ENCODE assay signal across 16 mouse cellular contexts in the genomic region with DNA sequence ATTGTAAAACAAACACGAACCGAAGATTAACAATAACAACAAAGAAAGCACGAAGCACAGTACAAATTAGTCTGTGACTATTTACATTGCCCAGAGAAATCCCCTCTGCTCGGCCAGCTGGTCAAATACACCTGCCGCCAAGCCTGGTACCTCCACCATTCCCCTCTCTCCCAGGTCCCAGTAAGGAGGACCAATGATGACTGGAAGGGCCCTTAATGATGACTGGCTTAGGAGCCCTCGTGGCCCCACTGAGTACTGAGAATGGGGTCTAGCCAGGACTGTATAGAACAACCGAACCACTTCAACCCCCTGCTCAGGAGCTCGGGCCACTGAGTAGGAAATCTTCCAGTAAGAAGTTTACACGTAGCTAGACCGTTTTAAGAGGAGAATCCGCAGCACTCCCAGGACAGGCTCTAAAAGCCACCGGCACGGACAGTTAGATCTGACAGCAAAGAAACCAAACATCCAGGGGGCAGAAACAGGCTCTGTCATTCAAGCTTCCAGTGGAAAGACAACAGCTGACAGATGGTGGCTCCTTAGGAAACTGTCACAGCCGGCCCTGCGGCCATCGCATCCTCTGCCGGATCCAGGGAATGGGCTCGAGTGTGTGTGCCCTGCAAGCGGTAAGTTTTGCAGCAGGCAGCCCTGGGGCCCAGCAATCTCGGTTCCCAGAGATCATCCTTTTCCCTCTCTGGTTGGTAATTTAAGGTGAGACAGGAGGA.
DNase-seq lines count a peak whose midpoint lies in the region; ATAC-seq lines count a peak whose summit lies in the region.
"Had no signal": no experiment of that assay in that cellular context is flagged by ENCODE, and none has a peak within 500 bp of the region (broad histone marks: within the 10 kb centered on the region; RNA-seq: fewer than 3 reads in every experiment).

No protein-coding gene starts in this region.

- H3K4me1 ChIP-seq in embryonic facial prominence, embryonic 12.5 days = peaks cover 4% of the 10 kb centered on the region; the same call in 1 of the 2 replicates
- H3K4me1 ChIP-seq in embryonic facial prominence, embryonic 10.5 days = peaks cover 34% of the 10 kb centered on the region
- H3K4me1 ChIP-seq in forebrain, embryonic 12.5 days = peaks cover 34% of the 10 kb centered on the region
- peaks cover 37% of the 10 kb centered on the region for H3K4me1 ChIP-seq in hindbrain, embryonic 12.5 days
- H3K4me1 ChIP-seq in midbrain, embryonic 16.5 days (ENCODE audit: control insufficient read depth, insufficient read depth, low read length) = peaks cover 19% of the 10 kb centered on the region

- no peak overlapping the region for H3K4me2 ChIP-seq in embryonic facial prominence, embryonic 12.5 days (replicated peaks)
- H3K4me2 ChIP-seq in forebrain, embryonic 12.5 days = no peak overlapping the region
- H3K4me2 ChIP-seq in hindbrain, embryonic 12.5 days (replicated peaks) = no peak overlapping the region
- H3K4me2 ChIP-seq in midbrain, embryonic 16.5 days (ENCODE audit: low read length) = no peak overlapping the region
- H3K4me2 ChIP-seq: embryonic facial prominence, embryonic 13.5 days; heart, embryonic 13.5 days; lung, embryonic 15.5 days had no signal

- no peaks in the 10 kb centered on the region for H3K27me3 ChIP-seq in embryonic facial prominence, embryonic 12.5 days
- no peaks in the 10 kb centered on the region for H3K27me3 ChIP-seq in embryonic facial prominence, embryonic 10.5 days (replicated peaks; ENCODE audit: low read depth, poor library complexity, severe bottlenecking)
- no peaks in the 10 kb centered on the region for H3K27me3 ChIP-seq in forebrain, embryonic 12.5 days
- 0 out of 2 replicates have a peak, but pooled peaks cover 4% of the 10 kb centered on the region for H3K27me3 ChIP-seq in hindbrain, embryonic 12.5 days
- no peaks in the 10 kb centered on the region for H3K27me3 ChIP-seq in midbrain, embryonic 16.5 days (ENCODE audit: control insufficient read depth, insufficient read depth, low read depth, low read length)
- H3K27me3 ChIP-seq: embryonic facial prominence, embryonic 13.5 days; heart, embryonic 13.5 days; lung, embryonic 15.5 days had no signal

- 0 out of 2 replicates have a peak, but pooled peaks have one; percentile 56 for ATAC-seq in embryonic facial prominence, embryonic 12.5 days (ENCODE audit: insufficient number of reproducible peaks, insufficient read depth, low FRiP score, low TSS enrichment)
- 0 out of 2 replicates have a peak, but pooled peaks have one; percentile 16 for ATAC-seq in forebrain, embryonic 12.5 days (ENCODE audit: low FRiP score)
- no peak for ATAC-seq in hindbrain, embryonic 12.5 days (ENCODE audit: low FRiP score)
- ATAC-seq in midbrain, embryonic 16.5 days = 0 out of 2 replicates have a peak, but pooled peaks have one; percentile 17
- ATAC-seq in megakaryocyte progenitor cell, adult 5-6 weeks (replicated peaks; ENCODE audit: poor library complexity) = no peak

- no peaks in the 10 kb centered on the region for H3K9me3 ChIP-seq in embryonic facial prominence, embryonic 12.5 days
- H3K9me3 ChIP-seq in embryonic facial prominence, embryonic 10.5 days = no peaks in the 10 kb centered on the region
- no peaks in the 10 kb centered on the region for H3K9me3 ChIP-seq in forebrain, embryonic 12.5 days
- H3K9me3 ChIP-seq in hindbrain, embryonic 12.5 days (replicated peaks) = no peaks in the 10 kb centered on the region
- H3K9me3 ChIP-seq in midbrain, embryonic 16.5 days (replicated peaks; ENCODE audit: control insufficient read depth, low read length, poor library complexity, severe bottlenecking) = no peaks in the 10 kb centered on the region
- H3K9me3 ChIP-seq: embryonic facial prominence, embryonic 13.5 days; heart, embryonic 13.5 days; lung, embryonic 15.5 days had no signal

- no peaks in the 10 kb centered on the region for H3K36me3 ChIP-seq in embryonic facial prominence, embryonic 12.5 days
- no peaks in the 10 kb centered on the region for H3K36me3 ChIP-seq in embryonic facial prominence, embryonic 10.5 days (replicated peaks)
- no peaks in the 10 kb centered on the region for H3K36me3 ChIP-seq in forebrain, embryonic 12.5 days (replicated peaks)
- H3K36me3 ChIP-seq in hindbrain, embryonic 12.5 days = no peaks in the 10 kb centered on the region
- H3K36me3 ChIP-seq in midbrain, embryonic 16.5 days (ENCODE audit: control insufficient read depth, insufficient read depth, low read length) = no peaks in the 10 kb centered on the region; the same call in 1 of the 2 replicates
- H3K36me3 ChIP-seq: embryonic facial prominence, embryonic 13.5 days; lung, embryonic 15.5 days had no signal

- WGBS in embryonic facial prominence, embryonic 12.5 days = 75% methylated on average over 20 of the region's 20 CpGs
- WGBS in embryonic facial prominence, embryonic 10.5 days = 74% methylated on average over 20 of the region's 20 CpGs
- WGBS in forebrain, embryonic 12.5 days = 70% methylated on average over 20 of the region's 20 CpGs
- 58% methylated on average over 20 of the region's 20 CpGs for WGBS in hindbrain, embryonic 12.5 days
- WGBS in midbrain, embryonic 16.5 days = 46% methylated on average over 20 of the region's 20 CpGs

- no peak overlapping the region for H3K27ac ChIP-seq in embryonic facial prominence, embryonic 12.5 days
- no peak overlapping the region for H3K27ac ChIP-seq in embryonic facial prominence, embryonic 10.5 days (replicated peaks)
- peak overlapping the region; percentile 76 for H3K27ac ChIP-seq in forebrain, embryonic 12.5 days
- H3K27ac ChIP-seq in hindbrain, embryonic 12.5 days = peak overlapping the region; percentile 12; the same call in 1 of the 2 replicates
- H3K27ac ChIP-seq in midbrain, embryonic 16.5 days (ENCODE audit: low read length) = peak overlapping the region; percentile 55; the same call in 1 of the 2 replicates
- H3K27ac ChIP-seq: embryonic facial prominence, embryonic 13.5 days; heart, embryonic 13.5 days; lung, embryonic 15.5 days had no signal

- no peak overlapping the region for H3K4me3 ChIP-seq in embryonic facial prominence, embryonic 12.5 days
- H3K4me3 ChIP-seq in embryonic facial prominence, embryonic 10.5 days = no peak overlapping the region
- H3K4me3 ChIP-seq in forebrain, embryonic 12.5 days (replicated peaks) = no peak overlapping the region
- H3K4me3 ChIP-seq in hindbrain, embryonic 12.5 days = no peak overlapping the region
- H3K4me3 ChIP-seq in midbrain, embryonic 16.5 days (ENCODE audit: low read depth, low read length) = no peak overlapping the region
- H3K4me3 ChIP-seq: embryonic facial prominence, embryonic 13.5 days; heart, embryonic 13.5 days; layer of hippocampus, adult 2 months; lung, embryonic 15.5 days had no signal

- no peak overlapping the region for H3K9ac ChIP-seq in embryonic facial prominence, embryonic 12.5 days
- no peak overlapping the region for H3K9ac ChIP-seq in forebrain, embryonic 12.5 days
- no peak overlapping the region for H3K9ac ChIP-seq in hindbrain, embryonic 12.5 days
- no peak overlapping the region for H3K9ac ChIP-seq in midbrain, embryonic 16.5 days (ENCODE audit: low read depth, low read length)
- H3K9ac ChIP-seq: embryonic facial prominence, embryonic 13.5 days; heart, embryonic 13.5 days; lung, embryonic 15.5 days had no signal

- no peak for DNase-seq in embryonic facial prominence, embryonic 10.5 days (ENCODE audit: low spot score)
- no peak for DNase-seq in layer of hippocampus, adult 9-10 months (ENCODE audit: low spot score)
- DNase-seq in spleen, postnatal 14 days (ENCODE audit: low spot score in 2 of 2) = no peak
- DNase-seq: adrenal gland, postnatal 10 days; gastrocnemius, postnatal 25 days; liver; right cerebral cortex, adult 18-20 months had no signal

Comparison
In these comparisons a context has a peak if more than half of its experiments do, and no peak if none do; other contexts are left out.
1. ATAC-seq: peak in embryonic facial prominence, embryonic 12.5 days (single experiment), forebrain, embryonic 12.5 days (single experiment) and midbrain, embryonic 16.5 days (single experiment); none in hindbrain, embryonic 12.5 days (single experiment) and megakaryocyte progenitor cell, adult 5-6 weeks (single experiment).
2. H3K27ac ChIP-seq: peak in forebrain, embryonic 12.5 days (single experiment), hindbrain, embryonic 12.5 days (single experiment) and midbrain, embryonic 16.5 days (single experiment); none in embryonic facial prominence, embryonic 12.5 days (single experiment) and embryonic facial prominence, embryonic 10.5 days (single experiment).